Mouse (Mus musculus): ENCODE data around the gene Prkg1. TPM values are rescaled to one million over a fixed set of nuclear protein-coding genes. Genes with fewer than 3 reads are reported as not detected.

Gene Prkg1
- polyA plus RNA-seq, 1 experiment from 2014 or later = 0.74 TPM

- Histone ChIP-seq H3K4me3 (ENCODE audit: low read depth, low read length) (no peak overlapping the region), H3K4me1 (ENCODE audit: insufficient read depth) (no peaks in the 10 kb centered on the region), H3K27ac (ENCODE audit: low read depth) (no peak overlapping the region), H3K9me3 (ENCODE audit: low read length) (no peaks in the 10 kb centered on the region), H3K9ac (replicated peaks) (no peak overlapping the region), H3K36me3 (replicated peaks; ENCODE audit: insufficient read depth, low read length) (no peaks in the 10 kb centered on the region), H3K4me2 (ENCODE audit: low read depth, low read length) (no peak overlapping the region), H3K27me3 (ENCODE audit: insufficient read depth, low read length) (no peaks in the 10 kb centered on the region)
- TF ChIP-seq EP300 (IDR thresholded peaks at IDR 0.05; ENCODE audit: low read depth) (no peak), CTCF (IDR thresholded peaks at IDR 0.05; ENCODE audit: low read depth) (no peak)
- ATAC-seq = no peak
- 33% methylated on average over 9 of the region's 9 CpGs for WGBS (ENCODE audit: insufficient replicate concordance)
- DNase-seq = no peak
These were observed 10.1 kb downstream of the Prkg1 start for GRCm38 (mm10) chr19:31754642-31755287.

GRCm38 (mm10) chr19:31750976-31751676 lies 13.7 kb downstream of the Prkg1 start:
- no peak overlapping the region for H3K4me3 ChIP-seq (ENCODE audit: low read depth, low read length)
- no peak for TF ChIP-seq EP300 (IDR thresholded peaks at IDR 0.05; ENCODE audit: low read depth)
- TF ChIP-seq CTCF (IDR thresholded peaks at IDR 0.05; ENCODE audit: low read depth) = no peak
- no peaks in the 10 kb centered on the region for H3K27me3 ChIP-seq (ENCODE audit: insufficient read depth, low read length)
- 54% methylated on average over 11 of the region's 11 CpGs for WGBS (ENCODE audit: insufficient replicate concordance)
- H3K4me1 ChIP-seq (ENCODE audit: insufficient read depth) = no peaks in the 10 kb centered on the region
- no peak overlapping the region for H3K27ac ChIP-seq (ENCODE audit: low read depth)
- H3K36me3 ChIP-seq (replicated peaks; ENCODE audit: insufficient read depth, low read length) = no peaks in the 10 kb centered on the region
- ATAC-seq (no peak), DNase-seq (no peak)
- H3K9ac ChIP-seq (replicated peaks) = no peak overlapping the region
- no peak overlapping the region for H3K4me2 ChIP-seq (ENCODE audit: low read depth, low read length)
- no peaks in the 10 kb centered on the region for H3K9me3 ChIP-seq (ENCODE audit: low read length)

- Histone ChIP-seq H3K4me3 (ENCODE audit: low read depth, low read length) (no peak overlapping the region), H3K27ac (ENCODE audit: low read depth) (no peak overlapping the region), H3K4me2 (ENCODE audit: low read depth, low read length) (no peak overlapping the region), H3K9ac (replicated peaks) (no peak overlapping the region), H3K9me3 (ENCODE audit: low read length) (no peaks in the 10 kb centered on the region), H3K36me3 (replicated peaks; ENCODE audit: insufficient read depth, low read length) (no peaks in the 10 kb centered on the region), H3K27me3 (ENCODE audit: insufficient read depth, low read length) (no peaks in the 10 kb centered on the region), H3K4me1 (ENCODE audit: insufficient read depth) (no peaks in the 10 kb centered on the region)
- WGBS (ENCODE audit: insufficient replicate concordance) = 18% methylated on average over 2 of the region's 2 CpGs
- no peak for ATAC-seq
- TF ChIP-seq CTCF (IDR thresholded peaks at IDR 0.05; ENCODE audit: low read depth) = peak; percentile 71
- TF ChIP-seq EP300 (IDR thresholded peaks at IDR 0.05; ENCODE audit: low read depth) = no peak
- peak; percentile 55 for DNase-seq
These were observed 18.2 kb downstream of the Prkg1 start for GRCm38 (mm10) chr19:31746635-31747034.

- no peak for TF ChIP-seq CTCF (IDR thresholded peaks at IDR 0.05; ENCODE audit: low read depth)
- TF ChIP-seq EP300 (IDR thresholded peaks at IDR 0.05; ENCODE audit: low read depth) = no peak
These were observed 21.4 kb downstream of the Prkg1 start for GRCm38 (mm10) chr19:31743241-31744045.

GRCm38 (mm10) chr19:31714900-31715299 lies 49.9 kb downstream of the Prkg1 start:
- H3K27ac ChIP-seq (ENCODE audit: low read depth) = no peak overlapping the region
- H3K9ac ChIP-seq (replicated peaks) = no peak overlapping the region
- no peaks in the 10 kb centered on the region for H3K27me3 ChIP-seq (ENCODE audit: insufficient read depth, low read length)
- no peaks in the 10 kb centered on the region for H3K4me1 ChIP-seq (ENCODE audit: insufficient read depth)
- ATAC-seq = no peak
- no peaks in the 10 kb centered on the region for H3K36me3 ChIP-seq (replicated peaks; ENCODE audit: insufficient read depth, low read length)
- no peak overlapping the region for H3K4me2 ChIP-seq (ENCODE audit: low read depth, low read length)
- no peak for TF ChIP-seq EP300 (IDR thresholded peaks at IDR 0.05; ENCODE audit: low read depth)
- TF ChIP-seq CTCF (IDR thresholded peaks at IDR 0.05; ENCODE audit: low read depth) = peak; percentile 17; the same call in 1 of the 2 replicates
- no peak for DNase-seq
- H3K9me3 ChIP-seq (ENCODE audit: low read length) = no peaks in the 10 kb centered on the region
- WGBS (ENCODE audit: insufficient replicate concordance) = 78% methylated on average over 6 of the region's 6 CpGs
- no peak overlapping the region for H3K4me3 ChIP-seq (ENCODE audit: low read depth, low read length)

More at GRCm38 (mm10) chr19:31743241-31744045, 21.4 kb downstream of the Prkg1 start:
- 64% methylated on average over 8 of the region's 8 CpGs for WGBS (ENCODE audit: insufficient replicate concordance)
- ATAC-seq (no peak), DNase-seq (no peak)
- Histone ChIP-seq H3K27ac (ENCODE audit: low read depth) (no peak overlapping the region), H3K4me1 (ENCODE audit: insufficient read depth) (no peaks in the 10 kb centered on the region), H3K4me3 (ENCODE audit: low read depth, low read length) (no peak overlapping the region), H3K36me3 (replicated peaks; ENCODE audit: insufficient read depth, low read length) (no peaks in the 10 kb centered on the region), H3K9ac (replicated peaks) (no peak overlapping the region), H3K27me3 (ENCODE audit: insufficient read depth, low read length) (no peaks in the 10 kb centered on the region), H3K9me3 (ENCODE audit: low read length) (no peaks in the 10 kb centered on the region), H3K4me2 (ENCODE audit: low read depth, low read length) (no peak overlapping the region)

- no peak for ATAC-seq
- Histone ChIP-seq H3K4me1 (ENCODE audit: insufficient read depth) (no peaks in the 10 kb centered on the region), H3K9ac (replicated peaks) (no peak overlapping the region), H3K9me3 (ENCODE audit: low read length) (no peaks in the 10 kb centered on the region), H3K4me3 (ENCODE audit: low read depth, low read length) (no peak overlapping the region), H3K4me2 (ENCODE audit: low read depth, low read length) (no peak overlapping the region), H3K36me3 (replicated peaks; ENCODE audit: insufficient read depth, low read length) (no peaks in the 10 kb centered on the region), H3K27me3 (ENCODE audit: insufficient read depth, low read length) (no peaks in the 10 kb centered on the region), H3K27ac (ENCODE audit: low read depth) (no peak overlapping the region)
- no peak for TF ChIP-seq EP300 (IDR thresholded peaks at IDR 0.05; ENCODE audit: low read depth)
- no peak for TF ChIP-seq CTCF (IDR thresholded peaks at IDR 0.05; ENCODE audit: low read depth)
- 66% methylated on average over 4 of the region's 4 CpGs for WGBS (ENCODE audit: insufficient replicate concordance)
- no peak for DNase-seq
These were observed 50.4 kb downstream of the Prkg1 start for GRCm38 (mm10) chr19:31714418-31714817.
